Mouse (Mus musculus) layer of hippocampus, adult 8-10 months (tissue): ENCODE results near the gene Trio. TPM values are rescaled to one million over a fixed set of nuclear protein-coding genes. Genes with fewer than 3 reads are reported as not detected.

Experiments used
- DNase-seq, 2 experiments: peaks; one replicate each; pipeline ENCODE4 v3.0.0; 2022; ENCODE audit warnings: low spot score in 2 of 2
- total RNA-seq, 4 experiments: library from RNA; stranded (reverse); gene quantifications; 2 replicates each; pipeline ENCODE4 v1.2.4; 2022

Gene Trio
- total RNA-seq, 4 experiments from 2014 or later: 242 to 353 (median 293) TPM

DNA sequence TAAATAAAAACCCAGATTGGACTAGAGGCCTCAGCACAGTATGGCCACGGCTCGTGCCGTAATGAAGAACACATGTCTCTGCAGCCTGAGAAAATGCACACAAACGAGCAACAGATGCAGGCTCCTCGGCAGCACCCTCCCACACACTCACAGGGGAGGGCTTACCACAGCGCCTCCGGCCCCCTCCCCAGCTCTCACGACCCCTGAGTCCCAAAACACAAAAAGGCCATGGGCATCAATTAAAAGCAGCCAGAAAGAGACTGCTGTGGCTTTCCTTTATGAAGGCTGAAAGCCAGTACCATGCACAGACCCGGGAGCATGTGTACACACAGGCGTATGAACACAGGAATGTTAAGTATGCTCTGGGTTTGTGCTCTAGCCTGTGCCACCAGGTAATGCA lies 245.8 kb downstream of the Trio start:
- DNase-seq: no peak

DNA sequence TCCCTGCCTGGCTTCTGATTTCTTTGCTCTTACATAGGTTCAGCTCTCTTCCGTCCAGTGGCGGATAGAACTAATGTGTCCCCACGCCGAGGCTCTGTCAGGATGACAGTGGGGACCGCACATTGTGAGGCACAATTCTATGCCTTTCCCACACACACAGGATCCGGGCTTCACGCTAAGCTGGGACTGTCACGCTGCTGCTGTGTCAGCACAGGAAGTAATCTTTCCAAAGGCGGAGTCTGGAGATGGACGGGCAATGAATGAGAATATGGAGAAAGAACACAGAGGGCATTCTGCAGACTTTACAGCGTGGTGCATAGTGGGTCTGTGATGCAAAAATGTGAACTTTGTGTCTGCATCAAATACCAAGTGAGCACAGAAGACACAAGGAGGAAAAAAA lies 246.2 kb downstream of the Trio start:
- no peak for DNase-seq

DNA sequence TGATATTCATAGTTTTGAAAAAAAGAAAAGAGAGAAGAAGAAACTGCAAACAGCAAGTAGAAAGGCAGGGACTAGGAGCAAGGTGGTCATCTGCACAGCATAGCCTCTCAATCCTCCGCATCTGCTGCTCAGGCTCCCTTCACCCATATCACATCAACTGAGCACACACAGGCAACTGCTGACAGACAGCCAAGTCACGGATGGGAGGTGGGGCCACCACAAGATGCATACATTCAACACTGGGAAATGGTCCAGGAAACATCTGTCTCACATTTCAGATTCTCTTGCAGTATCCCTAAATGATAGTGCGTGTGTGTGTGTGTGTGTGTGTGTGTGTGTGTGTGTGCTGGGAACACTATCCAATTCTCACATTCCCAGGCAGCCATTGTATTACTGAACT lies 247.4 kb downstream of the Trio start:
- DNase-seq: no peak

DNA sequence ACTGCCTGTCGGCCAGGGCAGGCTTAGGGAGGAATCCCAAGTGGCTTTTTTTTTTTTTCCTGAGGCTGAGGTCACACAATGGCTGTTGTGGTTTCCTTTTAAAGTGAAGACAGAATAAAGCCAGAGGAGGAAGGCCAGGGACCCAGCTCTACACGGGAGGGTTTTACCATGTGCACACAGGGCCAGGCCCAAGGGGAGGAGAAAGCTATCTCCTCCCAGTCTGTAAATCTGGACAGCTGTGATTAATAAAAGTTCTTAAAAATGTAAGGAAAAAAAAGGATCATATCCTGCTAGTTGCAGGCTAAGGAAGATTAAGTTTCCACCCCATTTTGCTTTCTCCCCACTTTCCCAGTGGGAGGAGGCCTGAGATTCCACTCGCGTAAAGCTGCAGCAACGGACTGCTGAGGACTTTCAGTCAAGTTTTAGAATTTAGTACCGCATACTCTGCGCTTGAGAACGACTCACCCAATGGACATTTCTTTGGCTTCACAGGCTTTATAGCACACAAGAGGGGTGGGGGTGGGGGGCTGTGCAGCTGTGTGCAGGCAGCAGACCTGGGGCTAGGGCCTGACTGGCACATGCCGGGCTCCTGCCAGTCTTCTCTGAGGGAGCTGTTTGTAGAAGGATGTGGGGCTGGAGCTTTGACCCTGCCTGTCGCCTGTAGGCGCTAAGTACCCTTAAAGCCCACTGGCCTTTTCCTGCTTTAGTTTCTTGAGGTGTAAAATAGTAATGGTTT lies 248.0 kb downstream of the Trio start:
- DNase-seq: no peak

DNA sequence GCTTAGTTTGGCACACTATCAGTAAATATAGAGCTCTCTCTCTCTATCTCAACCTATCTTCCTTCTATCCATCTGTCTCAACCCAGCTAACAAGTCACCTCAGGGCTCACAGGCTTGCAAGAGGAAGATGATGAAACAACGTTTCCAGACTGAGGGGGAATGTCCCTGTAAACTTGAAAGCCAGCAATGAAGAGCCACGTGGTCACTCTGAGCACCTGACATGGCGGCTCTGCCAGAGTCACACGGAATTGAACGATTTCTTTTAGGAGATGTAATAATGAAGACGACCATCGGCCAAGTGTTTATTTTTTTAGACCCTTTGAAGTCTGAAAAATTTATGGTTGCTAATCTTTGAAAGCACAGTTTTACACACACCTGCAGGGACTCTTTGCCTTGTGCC lies 251.2 kb downstream of the Trio start:
- no peak for DNase-seq

DNA sequence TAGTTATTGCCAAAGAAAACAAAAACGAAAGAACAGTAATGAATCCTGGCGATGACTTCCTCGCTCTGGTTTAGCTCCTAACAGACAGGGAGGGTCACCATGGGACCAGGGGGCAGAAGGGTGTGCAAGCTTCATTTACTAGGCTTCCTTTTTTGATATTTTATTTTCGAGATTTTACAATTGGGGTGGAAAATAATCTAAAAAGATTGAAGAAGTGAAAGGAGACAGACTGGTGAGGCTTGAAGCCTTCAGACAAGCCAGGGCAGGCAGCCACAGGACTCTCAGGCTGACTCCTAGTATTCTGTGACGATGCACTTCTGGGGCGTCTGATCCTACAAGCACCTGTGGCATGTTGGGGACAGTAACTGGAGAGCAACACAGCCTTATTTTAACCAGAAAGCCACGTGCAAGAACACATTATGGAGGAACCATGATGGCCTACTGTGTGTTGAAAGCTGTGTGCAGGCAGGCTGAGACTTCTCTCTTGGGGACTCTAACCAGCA lies 253.5 kb downstream of the Trio start:
- DNase-seq: no peak

DNA sequence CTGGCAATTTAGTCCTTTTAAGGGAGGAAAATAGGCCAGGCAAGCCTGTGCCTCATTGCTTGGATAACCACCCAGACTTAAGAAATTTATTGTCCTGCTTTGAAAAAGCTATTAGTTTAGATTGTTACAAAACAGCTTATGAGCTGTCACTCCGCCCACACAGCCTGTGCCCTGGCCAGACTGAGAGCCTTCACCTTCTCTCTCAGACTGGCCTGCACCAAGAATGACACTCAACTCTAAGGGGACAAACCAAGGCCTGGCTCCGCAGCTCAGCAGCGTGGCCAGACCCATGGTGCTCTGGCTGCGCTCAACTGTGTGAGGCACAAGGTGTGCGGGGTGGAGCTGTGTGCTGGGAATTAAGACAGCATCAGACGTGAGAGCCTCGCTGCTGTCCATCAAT lies 254.1 kb downstream of the Trio start:
- DNase-seq: no peak

DNA sequence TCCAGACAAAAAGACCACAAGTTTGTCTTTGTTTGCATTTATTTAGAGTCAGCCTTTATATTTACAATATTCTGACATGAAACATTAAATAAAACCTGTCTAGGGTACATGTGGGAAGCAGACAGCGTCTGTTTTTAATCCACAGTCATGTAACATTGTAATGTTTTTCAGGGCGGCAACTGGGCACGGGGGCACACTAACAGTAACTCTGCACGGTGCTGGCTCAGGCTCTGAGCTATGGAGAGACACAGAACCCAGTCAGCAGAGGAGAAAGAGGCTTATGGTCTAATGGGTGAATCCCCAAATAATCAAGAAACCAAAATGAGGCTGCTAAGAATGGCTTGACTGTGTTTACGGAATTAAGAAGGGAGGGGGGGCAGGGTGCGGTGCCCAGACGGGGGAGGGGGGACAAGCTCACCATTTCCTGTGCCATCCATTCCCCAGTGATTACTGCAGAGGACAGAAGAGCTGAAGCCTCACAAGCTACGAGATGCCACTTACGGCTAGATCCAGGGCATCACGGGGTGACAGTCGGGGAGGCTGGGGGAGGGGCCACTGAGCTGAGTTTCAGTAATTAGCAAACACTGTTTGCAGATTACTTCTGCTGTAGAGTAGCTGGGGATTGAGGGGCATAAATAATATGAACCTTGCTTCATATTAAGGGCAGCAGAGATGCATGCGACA lies 255.0 kb downstream of the Trio start:
- DNase-seq: no peak

DNA sequence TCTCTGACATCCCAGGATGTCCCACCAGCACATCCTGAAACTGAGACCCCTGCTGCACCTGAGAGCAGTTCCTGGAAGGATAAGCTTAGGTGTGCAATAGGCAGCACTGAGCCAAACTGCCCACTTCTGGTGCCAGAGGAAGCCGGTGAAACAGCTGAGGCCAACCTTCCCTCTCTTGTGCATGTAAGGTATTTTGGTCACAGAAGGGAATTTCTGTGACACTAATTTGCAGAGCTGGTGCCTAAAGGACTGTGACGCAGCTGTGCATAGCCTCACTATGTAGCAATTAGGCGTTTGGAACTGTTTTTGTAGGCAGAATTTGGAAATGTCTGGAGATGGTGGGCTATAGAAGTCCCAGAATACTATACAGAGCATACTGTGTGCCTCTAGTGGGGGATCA lies 264.2 kb downstream of the Trio start:
- no peak for DNase-seq

DNA sequence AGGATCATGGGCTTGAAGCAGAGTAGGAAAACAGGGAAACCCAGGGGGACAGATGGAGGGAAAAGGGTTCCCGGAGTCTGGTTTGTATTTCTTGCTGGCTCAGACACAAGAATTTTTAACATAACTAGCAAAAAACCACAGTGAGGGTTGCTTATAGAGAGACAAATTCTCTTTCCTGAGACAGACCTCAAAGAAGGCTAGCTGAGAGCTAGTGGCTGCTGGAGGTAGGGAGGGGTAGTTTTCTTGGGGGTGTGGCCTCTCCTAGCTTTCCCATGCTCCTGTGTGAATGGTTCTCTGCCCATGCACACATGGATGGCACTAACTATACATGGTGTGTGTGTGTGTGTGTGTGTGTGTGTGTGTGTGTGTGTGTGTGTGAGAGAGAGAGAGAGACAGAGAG lies 265.0 kb downstream of the Trio start:
- DNase-seq: no peak

DNA sequence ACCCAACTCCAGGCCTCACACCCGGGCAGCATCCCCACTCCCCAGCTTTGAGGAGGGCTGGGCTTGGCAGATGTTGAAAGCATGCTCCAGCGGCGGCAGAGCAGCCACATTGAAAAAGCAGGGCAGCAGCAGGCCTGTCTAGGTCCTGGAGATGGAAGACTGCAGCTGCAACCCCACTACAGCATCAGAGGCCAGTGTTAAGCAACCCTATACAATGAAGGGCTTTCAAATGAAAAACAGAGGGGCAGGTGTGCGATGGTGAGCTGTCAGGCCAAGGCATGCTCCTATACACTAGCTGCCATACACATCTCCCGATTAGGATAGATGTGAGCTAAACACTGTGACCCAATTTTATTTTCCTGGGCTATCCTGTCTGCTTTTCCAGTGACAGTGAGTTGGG lies 265.8 kb downstream of the Trio start:
- no peak for DNase-seq

DNA sequence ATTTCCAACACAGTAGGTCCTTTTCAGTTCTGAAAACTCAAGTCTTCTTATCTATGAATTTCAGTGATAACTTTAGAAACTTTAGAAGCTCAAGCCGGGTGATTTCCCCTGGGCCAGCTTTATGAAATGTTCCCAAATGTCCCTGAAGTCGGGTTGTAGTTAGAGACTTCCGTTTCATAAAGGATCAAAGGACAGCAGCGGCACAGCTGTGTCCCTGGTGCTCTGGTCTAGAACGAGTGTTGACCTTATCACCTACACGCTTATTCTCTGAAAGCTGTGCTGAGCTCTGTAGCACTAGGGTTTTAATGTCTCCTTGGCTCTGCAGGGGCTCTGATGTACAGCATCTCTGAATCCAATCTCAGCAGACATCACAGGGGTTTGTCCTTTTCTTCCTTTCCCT lies 267.0 kb downstream of the Trio start:
- no peak for DNase-seq

DNA sequence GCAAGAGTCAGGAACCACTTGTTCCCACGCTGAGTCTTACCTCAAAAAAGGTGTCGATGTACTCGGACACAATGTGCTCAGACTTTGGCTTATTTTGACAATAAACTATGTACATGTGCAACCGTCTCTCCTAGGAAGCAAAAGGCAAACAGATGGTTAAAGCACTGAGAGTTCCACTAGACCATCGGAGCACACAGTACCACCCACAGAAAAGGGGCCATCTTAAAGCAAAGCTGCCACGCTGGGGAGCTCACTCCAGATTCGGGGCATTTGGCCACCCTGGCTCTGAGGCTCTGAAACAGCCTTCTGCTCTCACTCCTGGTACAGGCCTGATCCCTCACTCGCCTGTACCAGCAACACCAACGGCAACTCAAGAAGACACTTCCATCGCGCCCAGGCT lies 269.2 kb downstream of the Trio start:
- peak in 1 of 2 experiments; percentile 68 for DNase-seq

DNA sequence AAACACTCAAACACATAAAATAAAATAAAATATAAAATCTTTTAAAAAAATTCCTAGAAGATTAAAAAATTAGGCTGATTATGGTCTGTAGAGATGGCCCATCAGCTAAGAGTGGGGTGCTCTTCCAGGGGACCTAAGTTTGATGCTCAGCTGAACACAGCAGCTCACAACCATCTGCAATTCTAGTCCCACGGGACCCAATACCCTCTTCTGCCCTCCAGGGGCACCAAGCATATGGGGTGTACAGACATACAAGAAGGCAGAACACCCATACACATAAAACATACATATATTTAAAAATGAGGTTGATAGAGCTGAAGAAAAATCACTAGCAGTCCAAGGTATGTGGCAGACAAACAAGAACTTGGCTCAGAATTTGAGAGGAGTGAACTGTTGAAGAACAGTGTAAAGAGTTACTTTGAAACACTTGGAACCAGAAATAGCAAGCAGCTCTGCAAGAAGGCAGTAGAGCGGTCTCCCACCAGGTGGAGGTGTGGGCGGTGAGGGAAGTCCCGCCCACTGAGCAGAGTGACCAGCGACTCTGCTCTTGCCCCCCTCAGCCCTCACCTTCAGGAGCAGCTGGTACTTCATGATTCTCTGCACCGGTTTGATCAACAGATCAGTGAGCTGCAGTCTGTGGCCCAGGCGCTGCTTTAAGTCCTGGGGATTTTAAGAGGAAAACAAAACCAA lies 270.9 kb downstream of the Trio start:
- DNase-seq: no peak

DNA sequence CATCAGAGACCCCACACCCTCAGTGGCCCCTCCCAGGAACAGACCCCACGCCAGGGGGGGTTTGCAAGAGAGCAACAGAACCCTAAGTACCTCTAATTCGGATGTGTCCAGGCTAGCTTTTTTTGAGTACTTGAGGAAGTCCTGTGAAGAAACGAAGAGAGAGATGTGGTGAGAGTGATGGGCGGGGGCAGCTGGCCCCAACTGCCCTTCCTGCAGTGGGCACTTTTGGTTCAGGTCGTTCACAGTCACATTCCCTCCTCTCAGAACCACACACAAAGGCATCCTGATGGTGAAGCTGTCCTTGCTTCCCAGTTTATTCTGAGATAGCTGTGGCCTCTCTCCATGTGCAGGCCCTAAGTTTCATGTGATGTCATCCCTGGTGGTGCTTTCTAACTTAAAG lies 271.7 kb downstream of the Trio start:
- no peak for DNase-seq

DNA sequence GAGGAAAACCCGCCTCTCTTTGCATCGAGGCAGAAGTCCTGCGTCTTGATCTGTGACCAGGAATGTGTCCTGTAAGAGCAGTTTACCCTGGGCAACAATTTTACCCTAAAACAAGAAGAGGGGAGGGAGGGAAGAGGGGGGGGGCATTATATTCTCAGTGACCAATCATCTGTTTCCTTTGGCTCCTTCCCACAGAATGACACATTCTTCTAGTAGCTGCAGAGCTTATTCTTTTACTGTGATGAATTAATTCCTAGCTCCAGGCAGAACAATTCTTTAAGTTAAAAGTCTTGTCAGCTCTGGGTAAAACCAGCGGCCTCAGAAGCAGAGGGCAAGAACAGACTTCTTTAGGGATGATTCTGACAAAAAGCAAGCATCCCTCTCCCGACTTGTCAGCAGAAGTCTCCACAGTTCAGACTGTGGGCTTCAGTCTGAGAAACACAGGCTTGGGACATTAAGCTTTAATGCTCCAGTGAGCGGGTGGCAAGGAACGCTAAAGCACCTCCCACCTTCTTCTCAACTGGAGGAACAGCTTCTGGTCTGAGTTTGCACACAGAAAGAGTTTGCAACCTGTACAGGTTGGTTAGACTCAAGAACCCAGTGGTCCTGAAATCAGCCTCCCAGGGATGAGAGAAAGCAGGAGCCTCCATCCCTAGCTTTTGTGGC lies 272.8 kb downstream of the Trio start:
- no peak for DNase-seq

DNA sequence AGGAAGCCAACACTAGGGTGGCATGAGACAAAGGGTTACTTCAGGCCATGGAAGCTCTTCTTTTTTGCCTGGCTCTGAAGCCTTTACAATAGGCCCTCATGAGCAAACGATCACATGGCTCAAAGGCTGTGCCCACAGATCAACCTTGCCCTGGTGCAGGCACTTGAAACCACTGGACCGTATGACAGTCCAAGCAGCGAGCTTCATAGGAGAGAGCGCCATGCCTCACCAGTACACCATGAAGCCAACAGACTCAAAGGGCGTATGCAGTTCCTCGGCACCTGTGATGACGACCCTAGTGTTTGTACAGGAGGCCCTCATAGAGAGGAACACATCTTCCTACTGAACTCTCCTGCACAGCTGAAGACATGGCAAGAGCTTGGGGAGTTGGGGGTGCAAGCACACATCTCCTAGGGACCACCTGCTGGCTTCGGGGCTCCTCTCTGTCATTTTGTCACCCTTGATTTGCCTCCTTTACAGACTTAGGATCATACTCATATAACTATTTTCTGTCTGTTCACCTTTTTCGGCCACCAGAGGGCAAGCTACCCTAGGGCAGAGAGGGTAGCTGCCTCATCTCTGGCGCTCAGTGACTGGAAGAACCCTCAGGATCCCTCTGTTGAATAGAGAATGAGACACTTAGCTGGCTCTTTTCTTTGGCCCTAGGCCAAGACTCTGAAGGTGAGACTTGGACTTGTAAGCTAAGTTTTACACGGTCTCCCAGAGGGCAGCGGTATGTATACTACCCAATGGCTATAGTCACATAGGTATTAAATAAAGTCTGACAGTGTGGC lies 273.8 kb downstream of the Trio start:
- peak in 1 of 2 experiments; percentile 52 for DNase-seq

DNA sequence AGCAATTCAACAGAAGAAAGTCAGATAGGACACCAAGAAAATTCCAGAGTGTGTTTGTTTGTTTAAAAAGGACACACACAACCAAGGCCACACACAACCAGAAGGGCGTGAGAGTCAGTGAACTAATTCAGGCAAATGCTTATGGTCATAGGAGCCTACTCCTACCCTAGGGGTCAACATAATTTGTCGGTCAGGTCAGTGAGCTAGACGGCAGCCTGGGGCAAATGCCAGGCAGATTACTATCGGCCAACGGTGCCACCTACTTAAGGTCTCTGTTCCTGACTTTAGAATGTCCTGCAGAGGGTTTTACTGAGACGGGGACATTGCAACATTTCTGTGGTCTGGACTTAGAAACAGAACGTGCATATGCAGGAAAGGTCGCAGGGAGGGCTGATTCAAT lies 276.9 kb downstream of the Trio start:
- no peak for DNase-seq

DNA sequence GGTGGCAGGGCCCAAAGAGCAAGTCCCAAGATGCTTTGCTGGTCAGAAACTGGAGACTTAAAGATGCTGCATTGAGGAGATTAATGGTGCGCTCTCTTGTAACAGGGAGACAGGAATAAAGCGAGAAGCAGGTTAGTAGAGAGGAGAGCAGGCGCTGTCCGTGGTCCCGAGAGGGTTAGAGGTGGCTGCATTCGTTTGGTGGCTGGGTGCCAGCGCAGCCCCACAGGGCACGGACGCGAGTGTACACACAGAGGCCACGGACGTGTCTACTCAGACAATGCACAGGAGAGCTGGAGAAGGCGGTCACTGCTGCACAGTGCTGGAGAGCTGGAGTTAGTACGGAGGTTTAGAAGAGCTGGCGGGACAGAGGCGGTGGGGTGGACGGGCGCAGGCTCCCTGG lies 278.1 kb downstream of the Trio start:
- DNase-seq: no peak

DNA sequence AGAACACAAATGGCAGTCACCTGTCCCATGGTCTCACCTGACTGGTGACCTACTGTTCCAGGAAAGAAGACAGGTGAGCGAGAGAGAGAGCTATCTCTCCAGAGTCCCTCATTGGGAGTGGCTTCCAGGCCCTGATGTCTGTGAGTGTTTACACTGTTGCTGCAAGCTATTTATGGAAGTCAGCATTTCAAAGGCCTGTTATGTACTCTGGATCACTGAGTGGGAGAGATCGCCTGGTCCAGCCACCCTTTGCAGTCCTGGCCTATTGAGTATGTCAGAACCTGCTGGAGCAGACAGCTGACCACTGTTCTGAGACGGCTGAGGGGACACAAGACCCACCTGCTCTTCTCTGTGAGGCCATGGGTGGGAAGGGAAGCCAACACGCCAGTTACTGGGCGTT lies 280.7 kb downstream of the Trio start:
- DNase-seq: no peak

DNA sequence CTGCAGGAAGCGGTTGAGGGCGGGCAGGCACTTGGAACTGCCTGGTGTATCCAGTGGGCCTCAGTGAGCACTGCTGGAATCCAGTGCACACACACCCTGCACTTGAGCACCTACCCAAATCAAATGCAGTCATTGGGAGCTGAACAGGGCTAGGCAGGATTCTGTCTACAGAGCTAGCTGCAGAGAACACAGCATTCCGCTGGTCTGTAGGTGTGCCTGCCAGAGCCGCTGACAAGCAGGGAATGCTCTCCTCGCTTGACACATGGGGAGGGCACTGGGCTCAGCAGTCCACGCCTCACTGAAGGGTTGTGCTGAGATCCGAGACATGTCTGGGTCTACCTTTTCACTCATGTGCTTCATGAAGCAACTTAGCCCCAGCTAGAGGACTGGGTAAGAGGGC lies 285.6 kb downstream of the Trio start:
- no peak for DNase-seq
